Mouse (Mus musculus) ES-E14 (cell line): ENCODE results near the gene Pagr1b. TPM values are rescaled to one million over a fixed set of nuclear protein-coding genes. Genes with fewer than 3 reads are reported as not detected.
A peak's percentile ranks its signal among the peaks of the same experiment; 100 is the strongest.

Source experiments
- DNase-seq: peaks from one replicate; pipeline ENCODE4 v3.0.0-alpha.2; 2013; ENCODE audit warnings: low read depth, low spot score
- H3K27ac ChIP-seq: 2 replicates; pipeline ENCODE4 v1.5.1; 2012; ENCODE audit warnings: low read depth, mild to moderate bottlenecking, low read length, moderate library complexity, mixed read lengths; ENCODE audit not compliant: poor library complexity, insufficient read depth, severe bottlenecking
- H3K36me3 ChIP-seq: 2 replicates; pipeline ENCODE4 v1.6.1; 2012; ENCODE audit warnings: mild to moderate bottlenecking, low read length, moderate library complexity, mixed read lengths; ENCODE audit not compliant: control insufficient read depth, poor library complexity, insufficient read depth, severe bottlenecking
- H3K4me1 ChIP-seq, 2 experiments: fragments of 150-350 bp in 1 of 2; sonication (generic) in 1 of 2; 2 replicates each; pipeline ENCODE4 v1.6.1; 2012; ENCODE audit warnings: low read length in 2 of 2, mild to moderate bottlenecking in 1 of 2, mixed read lengths in 1 of 2; ENCODE audit not compliant: control insufficient read depth in 2 of 2, insufficient read depth in 2 of 2, poor library complexity in 1 of 2
- H3K4me3 ChIP-seq, 2 experiments: fragments of 150-350 bp in 1 of 2; sonication (generic) in 1 of 2; 2 replicates each; pipeline ENCODE4 v1.5.1; 2012; ENCODE audit warnings: low read length in 2 of 2, low read depth in 1 of 2, mild to moderate bottlenecking in 1 of 2, mixed read lengths in 1 of 2; ENCODE audit not compliant: insufficient read depth in 1 of 2, poor library complexity in 1 of 2, severe bottlenecking in 1 of 2
- H3K9ac ChIP-seq: 2 replicates; pipeline ENCODE4 v1.6.1; 2012; ENCODE audit warnings: low read depth, mild to moderate bottlenecking, low read length, mixed read lengths; ENCODE audit not compliant: poor library complexity, insufficient read depth, severe bottlenecking
- H3K9me3 ChIP-seq: fragments of 150-350 bp; sonication (generic); 2 replicates; pipeline ENCODE4 v1.6.1; 2012; ENCODE audit warnings: low read depth, mild to moderate bottlenecking, low read length; ENCODE audit not compliant: control insufficient read depth, insufficient read depth
- CHD2 ChIP-seq: IDR thresholded peaks from 2 replicates; pipeline ENCODE4 v1.6.1; 2014; ENCODE audit warnings: mild to moderate bottlenecking, low read depth, low read length, inconsistent platforms
- HCFC1 ChIP-seq: IDR thresholded peaks from 2 replicates; pipeline ENCODE4 v1.6.1; 2012; ENCODE audit warnings: low read length, inconsistent platforms, borderline replicate concordance; ENCODE audit not compliant: insufficient read depth
- MAFK ChIP-seq: IDR thresholded peaks from 2 replicates; pipeline ENCODE4 v1.6.1; 2014; ENCODE audit warnings: mild to moderate bottlenecking, low read depth, low read length, inconsistent platforms; ENCODE audit not compliant: insufficient read depth
- ZC3H11A ChIP-seq: IDR thresholded peaks from 2 replicates; pipeline ENCODE4 v1.6.1; 2012; ENCODE audit warnings: low read depth, mild to moderate bottlenecking, inconsistent platforms, low read length, borderline replicate concordance
- ZNF384 ChIP-seq: IDR thresholded peaks from 2 replicates; pipeline ENCODE4 v1.6.1; 2012; ENCODE audit warnings: low read depth, low read length, inconsistent platforms
- in situ Hi-C, 2 experiments: fragments of 600-800 bp; cut with MboI; formaldehyde crosslinking; loops; one replicate each; pipeline ENCODE4 v1.15.1; 2025; ENCODE audit warnings: low sequenced_read_pairs in 2 of 2, inconsistent platforms in 1 of 2; ENCODE audit not compliant: unreplicated experiment in 2 of 2
- total RNA-seq: library from RNA; depleted of rRNA; stranded (reverse); fragments of 300-350 nt; gene quantifications from 2 replicates; pipeline ENCODE4 v1.2.3, GENCODE M21; 2012

Gene Pagr1b
- total RNA-seq, 1 experiment = 1.3 TPM

- H3K4me1 ChIP-seq = peaks cover 0 to 8% of the 10 kb centered on the region in 2 experiments; a peak in 2 of 4 replicates
- H3K4me3 ChIP-seq = peak within 1 kb of the TSS; percentile 78 to 82
- H3K36me3 ChIP-seq = peaks cover 23% of the 10 kb centered on the region
- 0 out of 2 replicates have a peak, but pooled peaks have one; percentile 28 for TF ChIP-seq MAFK
- TF ChIP-seq HCFC1 = peak; percentile 83
- no peak for TF ChIP-seq ZC3H11A
- no peak for TF ChIP-seq CHD2
- in situ Hi-C loops = no loop called here
- peak within 1 kb of the TSS; percentile 92 for H3K27ac ChIP-seq
- DNase-seq = peak; percentile 96
- no peaks in the 10 kb centered on the region for H3K9me3 ChIP-seq
- peak within 1 kb of the TSS; percentile 88 for H3K9ac ChIP-seq
These were observed 40.1 kb downstream of the Pagr1b start, which contains the start of gene Cdiptos for GRCm38 (mm10) chr7:126975950-126976866. TSS of gene Cdiptos (minus strand) at chr7:126976098.

DNA sequence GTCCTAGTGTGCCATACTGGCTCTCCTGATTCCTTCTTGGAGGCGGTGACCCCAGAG, 40.6 kb downstream of the Pagr1b start, which contains the start of gene Cdipt:
Gene Cdipt, plus strand, starts transcription at position 22 of the 57 bp plus-strand sequence.
- DNase-seq = no peak
- Histone ChIP-seq H3K4me3 (peak within 1 kb of the TSS; percentile 78 to 82), H3K36me3 (peaks cover 23% of the 10 kb centered on the region), H3K27ac (peak within 1 kb of the TSS; percentile 92), H3K4me1 (peaks cover 0 to 8% of the 10 kb centered on the region in 2 experiments; a peak in 2 of 4 replicates), H3K9me3 (no peaks in the 10 kb centered on the region), H3K9ac (peak within 1 kb of the TSS; percentile 88)
- no peak for TF ChIP-seq ZNF384
- in situ Hi-C loops = no loop called here

DNA sequence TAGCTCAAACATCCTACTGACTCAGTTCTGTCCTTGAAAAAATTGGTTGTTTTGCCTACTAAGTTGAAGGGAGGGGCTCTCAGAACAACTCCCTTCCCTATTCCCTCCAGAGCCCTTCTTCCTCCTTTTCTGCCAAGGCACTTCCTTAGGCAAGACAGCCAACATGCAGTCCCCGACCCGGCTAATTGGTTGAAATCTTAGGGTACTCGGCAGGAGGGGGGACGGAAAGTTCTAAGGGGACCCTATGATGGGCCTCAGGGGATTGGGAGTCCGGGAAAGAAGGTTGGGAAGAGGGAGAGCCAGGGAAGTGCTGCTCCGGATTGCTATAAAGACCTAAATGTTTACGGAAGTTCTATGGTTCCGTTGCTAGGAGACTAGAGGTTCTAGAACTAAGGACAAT, 40.8 kb downstream of the Pagr1b start:
- H3K9me3 ChIP-seq = no peaks in the 10 kb centered on the region
- H3K4me1 ChIP-seq = peaks cover 0 to 8% of the 10 kb centered on the region in 2 experiments; a peak in 2 of 4 replicates
- H3K36me3 ChIP-seq = peaks cover 22% of the 10 kb centered on the region
- H3K9ac ChIP-seq = peak overlapping the region; percentile 45; the same call in 1 of the 2 replicates
- no peak for DNase-seq
- TF ChIP-seq HCFC1 (no peak), MAFK (no peak), CHD2 (no peak), ZC3H11A (no peak), ZNF384 (no peak)
- in situ Hi-C loops = no loop called here
- no peak overlapping the region for H3K27ac ChIP-seq
- peak overlapping the region; percentile 41 to 82 for H3K4me3 ChIP-seq

DNA sequence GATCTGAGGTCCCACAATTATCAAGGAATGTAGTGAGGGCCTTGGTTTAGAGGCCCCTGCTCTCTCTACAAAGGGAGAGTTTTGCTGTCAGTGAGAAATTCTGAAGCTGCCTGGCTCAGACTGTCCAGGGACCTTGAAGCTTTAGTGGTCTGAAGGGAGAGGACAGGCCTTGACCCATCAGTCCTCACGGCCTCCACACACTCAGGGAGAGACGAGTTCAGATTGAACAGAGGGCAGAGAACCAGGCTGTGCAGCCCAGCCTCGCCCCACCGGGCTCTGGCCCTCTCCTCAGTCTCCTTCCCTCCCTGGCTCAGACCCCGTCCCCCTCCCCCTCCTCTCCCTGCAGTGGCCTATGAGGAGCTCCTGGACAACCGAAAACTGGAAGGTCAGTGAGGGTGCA, 48.9 kb downstream of the Pagr1b start:
- Histone ChIP-seq H3K27ac (no peak overlapping the region), H3K4me3 (no peak overlapping the region), H3K36me3 (no peaks in the 10 kb centered on the region), H3K9me3 (no peaks in the 10 kb centered on the region), H3K9ac (no peak overlapping the region), H3K4me1 (peaks cover 0 to 3% of the 10 kb centered on the region in 2 experiments; a peak in 1 of 4 replicates)
- TF ChIP-seq ZC3H11A (no peak), ZNF384 (no peak), HCFC1 (no peak), MAFK (no peak)
- in situ Hi-C loops = no loop called here
- DNase-seq = no peak

- in situ Hi-C loops = no loop called here
- no peak overlapping the region for H3K27ac ChIP-seq
- TF ChIP-seq CHD2 = no peak
- TF ChIP-seq ZC3H11A = no peak
- TF ChIP-seq HCFC1 = no peak
- TF ChIP-seq MAFK = no peak
- no peak for TF ChIP-seq ZNF384
These were observed 50.7 kb downstream of the Pagr1b start for GRCm38 (mm10) chr7:126965568-126965967.

More at GRCm38 (mm10) chr7:126965568-126965967, 50.7 kb downstream of the Pagr1b start:
- no peak overlapping the region for H3K4me3 ChIP-seq
- no peak for DNase-seq
- H3K4me1 ChIP-seq = peaks cover 0 to 3% of the 10 kb centered on the region in 2 experiments; a peak in 1 of 4 replicates
- no peaks in the 10 kb centered on the region for H3K9me3 ChIP-seq
- H3K9ac ChIP-seq = no peak overlapping the region
- no peaks in the 10 kb centered on the region for H3K36me3 ChIP-seq
